Mouse (Mus musculus) forebrain, embryonic 10.5 days (tissue): ENCODE measurements around the gene Fahd1. TPM values are rescaled to one million over a fixed set of nuclear protein-coding genes. Genes with fewer than 3 reads are reported as not detected.
A peak's percentile ranks its signal among the peaks of the same experiment; 100 is the strongest.

Source experiments
- DNase-seq: peaks from one replicate; pipeline ENCODE4 v3.0.0-alpha.2; 2017; ENCODE audit warnings: low spot score; ENCODE audit errors: extremely low spot score
- H3K27ac ChIP-seq: fragments of 300-500 bp; sonication (generic); 2 replicates; pipeline ENCODE4 v1.5.1; 2016; ENCODE audit warnings: mild to moderate bottlenecking
- H3K27me3 ChIP-seq: fragments of 300-500 bp; sonication (generic); 2 replicates; pipeline ENCODE4 v1.6.1; 2016; ENCODE audit warnings: mild to moderate bottlenecking; ENCODE audit not compliant: poor library complexity, severe bottlenecking
- H3K36me3 ChIP-seq: fragments of 300-500 bp; sonication (generic); replicated peaks from 2 replicates; pipeline ENCODE4 v1.6.1; 2016; ENCODE audit warnings: mild to moderate bottlenecking, moderate library complexity
- H3K4me1 ChIP-seq: fragments of 300-500 bp; sonication (generic); 2 replicates; pipeline ENCODE4 v1.6.1; 2016
- H3K4me3 ChIP-seq: fragments of 300-500 bp; sonication (generic); 2 replicates; pipeline ENCODE4 v1.5.1; 2016; ENCODE audit warnings: mild to moderate bottlenecking, moderate library complexity
- H3K9me3 ChIP-seq: fragments of 300-500 bp; sonication (generic); 2 replicates; pipeline ENCODE4 v1.6.1; 2016; ENCODE audit warnings: mild to moderate bottlenecking, moderate library complexity
- WGBS: fragments of 180-500 bp; shearing (Covaris S2); methylation state at CpG from one replicate; pipeline ENCODE4 v1.1.7; 2016; 5-methylcytosine and 5-hydroxymethylcytosine counted together
- polyA plus RNA-seq: library from polyadenylated mRNA; unstranded; fragments of >200 nt; fragmentation: Nextera tagmentation; extraction: Ambion mirVana; gene quantifications from 2 replicates; pipeline ENCODE4 v1.2.1, GENCODE M21; 2016

Fahd1 gene
- polyA plus RNA-seq = 16.6 and 19.0 TPM in 2 replicates

- Histone ChIP-seq H3K27me3 (peaks cover 15% of the 10 kb centered on the region), H3K9me3 (no peaks in the 10 kb centered on the region), H3K4me3 (peak within 1 kb of the TSS; percentile 81), H3K36me3 (peaks cover 7% of the 10 kb centered on the region; the same call in 1 of the 2 replicates), H3K27ac (peak within 1 kb of the TSS; percentile 94), H3K4me1 (peaks cover 28% of the 10 kb centered on the region)
- DNase-seq = peak; percentile 99
- WGBS = under 1% methylated on average over 58 of the region's 58 CpGs
Observed at GRCm38 (mm10) chr17:24850065-24850772, at the start of gene Fahd1. Gene Fahd1 (minus strand): TSS chr17:24850364.

- Histone ChIP-seq H3K36me3 (peaks cover 77% of the 10 kb centered on the region), H3K4me3 (no peak overlapping the region), H3K4me1 (peaks cover 36% of the 10 kb centered on the region), H3K27me3 (no peaks in the 10 kb centered on the region), H3K27ac (no peak overlapping the region), H3K9me3 (no peaks in the 10 kb centered on the region)
- 86% methylated on average over 5 of the region's 5 CpGs for WGBS
- DNase-seq = no peak
Observed at GRCm38 (mm10) chr17:24899153-24899552, 49.0 kb upstream of the Fahd1 start.

DNA sequence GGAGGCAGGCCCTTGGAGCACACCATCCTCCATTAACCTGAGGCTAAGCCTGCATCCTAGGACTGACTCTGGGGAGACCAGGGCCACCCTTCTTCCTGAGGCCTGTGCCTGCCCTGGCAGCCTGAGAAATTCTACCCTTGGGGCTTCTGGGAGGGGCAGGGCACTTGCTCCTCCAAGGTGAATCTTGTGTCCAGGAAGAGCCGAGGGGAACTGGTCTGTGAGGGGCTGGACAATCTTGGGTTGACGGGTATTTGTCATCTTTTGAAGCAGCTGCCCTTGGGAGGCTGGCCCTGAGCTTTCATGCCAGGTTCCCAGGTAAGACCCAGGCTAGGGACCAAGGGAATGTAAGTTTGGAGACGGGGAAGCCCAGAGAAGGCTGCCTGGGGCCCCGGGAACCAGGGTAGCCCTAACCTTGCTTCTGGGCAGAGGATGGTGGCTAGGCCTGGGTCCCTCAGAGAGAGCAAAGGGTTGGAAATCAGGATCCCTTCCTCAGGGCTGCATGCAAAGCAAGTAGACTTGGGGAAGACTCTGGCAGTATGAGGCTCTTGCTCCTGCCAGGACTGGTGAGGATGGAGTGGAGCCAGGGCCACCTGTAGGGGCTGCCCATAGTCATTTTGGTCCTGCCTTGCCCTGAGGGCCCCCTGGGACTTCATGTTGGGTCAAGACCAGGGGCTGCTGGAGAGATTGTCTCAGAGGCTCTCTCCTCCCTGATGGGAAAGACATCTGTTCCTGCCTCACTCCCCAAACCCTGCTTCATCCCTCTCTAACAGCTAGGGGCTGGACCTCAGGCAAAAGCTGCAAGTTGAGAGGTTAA lies 48.1 kb upstream of the Fahd1 start:
- peaks cover 45% of the 10 kb centered on the region for H3K4me1 ChIP-seq
- H3K27ac ChIP-seq = no peak overlapping the region
- peaks cover 74% of the 10 kb centered on the region for H3K36me3 ChIP-seq

DNA sequence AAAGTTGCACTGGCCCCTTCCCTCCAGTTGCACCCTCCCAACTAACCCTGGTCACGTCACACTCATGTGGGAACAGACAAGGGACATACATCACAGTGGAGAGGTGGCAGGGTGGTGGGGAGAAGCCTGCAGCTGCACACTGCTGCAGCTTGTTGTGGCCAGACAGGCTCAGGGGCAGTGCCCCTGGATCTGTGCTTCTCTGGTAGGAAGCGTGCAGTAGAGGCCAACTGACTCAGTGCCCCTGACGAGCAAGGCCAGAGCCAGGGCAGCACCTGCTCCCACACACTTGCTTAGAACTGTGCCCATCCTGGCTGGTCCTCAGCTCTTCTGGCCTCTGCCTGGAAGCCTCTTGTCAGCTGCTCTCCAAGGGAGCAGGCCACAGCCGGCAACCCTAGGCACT lies 47.4 kb upstream of the Fahd1 start:
- 84% methylated on average over 4 of the region's 4 CpGs for WGBS
- no peak for DNase-seq
- peaks cover 74% of the 10 kb centered on the region for H3K36me3 ChIP-seq
- no peaks in the 10 kb centered on the region for H3K9me3 ChIP-seq
- peaks cover 49% of the 10 kb centered on the region for H3K4me1 ChIP-seq
- 0 out of 2 replicates have a peak overlapping the region, but pooled peaks have one; percentile 11 for H3K27ac ChIP-seq
- no peaks in the 10 kb centered on the region for H3K27me3 ChIP-seq
- peak overlapping the region; percentile 83; the same call in 1 of the 2 replicates for H3K4me3 ChIP-seq

More for the DNA sequence above, 48.1 kb upstream of the Fahd1 start:
- peak overlapping the region; percentile 83; the same call in 1 of the 2 replicates for H3K4me3 ChIP-seq
- H3K9me3 ChIP-seq = no peaks in the 10 kb centered on the region
- no peak for DNase-seq
- 89% methylated on average over 4 of the region's 4 CpGs for WGBS
- no peaks in the 10 kb centered on the region for H3K27me3 ChIP-seq

DNA sequence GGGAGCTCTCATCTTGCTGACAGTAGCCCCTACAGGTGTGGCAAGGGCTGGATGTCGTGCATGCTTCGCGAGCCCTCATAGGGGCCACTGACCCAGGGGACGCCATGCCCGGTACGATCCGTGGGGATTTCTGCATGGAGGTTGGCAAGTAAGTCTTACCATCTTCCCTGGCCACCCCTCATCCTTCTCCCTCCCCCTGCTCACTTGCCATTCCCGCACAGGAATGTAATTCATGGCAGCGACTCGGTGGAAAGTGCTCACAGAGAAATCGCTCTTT lies 46.8 kb upstream of the Fahd1 start:
- H3K27me3 ChIP-seq = no peaks in the 10 kb centered on the region
- peak overlapping the region; percentile 83 for H3K4me3 ChIP-seq
- no peaks in the 10 kb centered on the region for H3K9me3 ChIP-seq
- peaks cover 49% of the 10 kb centered on the region for H3K4me1 ChIP-seq
- WGBS = 40% methylated on average over 11 of the region's 11 CpGs
- DNase-seq = no peak
- H3K27ac ChIP-seq = peak overlapping the region; percentile 91
- peaks cover 74% of the 10 kb centered on the region for H3K36me3 ChIP-seq

- H3K4me3 ChIP-seq = peak within 1 kb of the TSS; percentile 83
- no peaks in the 10 kb centered on the region for H3K27me3 ChIP-seq
- peaks cover 49% of the 10 kb centered on the region for H3K4me1 ChIP-seq
- peak within 1 kb of the TSS; percentile 91 for H3K27ac ChIP-seq
- peak; percentile 77 for DNase-seq
- peaks cover 74% of the 10 kb centered on the region for H3K36me3 ChIP-seq
- H3K9me3 ChIP-seq = no peaks in the 10 kb centered on the region
- 1% methylated on average over 50 of the region's 50 CpGs for WGBS
Observed at GRCm38 (mm10) chr17:24896241-24896992, 46.3 kb upstream of the Fahd1 start, which contains the start of gene Nme3. Gene Nme3 (plus strand): TSS chr17:24896500.

- no peak for DNase-seq
- H3K27ac ChIP-seq = peak overlapping the region; percentile 91
- H3K4me3 ChIP-seq = peak overlapping the region; percentile 83
- H3K27me3 ChIP-seq = no peaks in the 10 kb centered on the region
- peaks cover 49% of the 10 kb centered on the region for H3K4me1 ChIP-seq
- H3K36me3 ChIP-seq = peaks cover 74% of the 10 kb centered on the region
- H3K9me3 ChIP-seq = no peaks in the 10 kb centered on the region
- WGBS = 14% methylated on average over 23 of the region's 23 CpGs
Observed at GRCm38 (mm10) chr17:24895571-24896240, 45.5 kb upstream of the Fahd1 start.

GRCm38 (mm10) chr17:24894995-24895547 lies 44.9 kb upstream of the Fahd1 start, which contains the start of the genes Eme2 and Mrps34:
Gene Eme2 (minus strand): TSS chr17:24895087.
Gene Mrps34 (plus strand): TSS chr17:24895116.
- Histone ChIP-seq H3K4me3 (peak within 1 kb of the TSS; percentile 83), H3K4me1 (peaks cover 49% of the 10 kb centered on the region), H3K27me3 (no peaks in the 10 kb centered on the region), H3K9me3 (no peaks in the 10 kb centered on the region), H3K36me3 (peaks cover 74% of the 10 kb centered on the region), H3K27ac (peak within 1 kb of the TSS; percentile 91)
- WGBS = under 1% methylated on average over 62 of the region's 62 CpGs
- peak; percentile 90 for DNase-seq

- H3K9me3 ChIP-seq = no peaks in the 10 kb centered on the region
- peak overlapping the region; percentile 83 for H3K4me3 ChIP-seq
- peak overlapping the region; percentile 91 for H3K27ac ChIP-seq
- H3K4me1 ChIP-seq = peaks cover 49% of the 10 kb centered on the region
- peaks cover 74% of the 10 kb centered on the region for H3K36me3 ChIP-seq
- DNase-seq = no peak
- H3K27me3 ChIP-seq = no peaks in the 10 kb centered on the region
- 12% methylated on average over 31 of the region's 31 CpGs for WGBS
Observed at GRCm38 (mm10) chr17:24894061-24894994, 44.2 kb upstream of the Fahd1 start.

DNA sequence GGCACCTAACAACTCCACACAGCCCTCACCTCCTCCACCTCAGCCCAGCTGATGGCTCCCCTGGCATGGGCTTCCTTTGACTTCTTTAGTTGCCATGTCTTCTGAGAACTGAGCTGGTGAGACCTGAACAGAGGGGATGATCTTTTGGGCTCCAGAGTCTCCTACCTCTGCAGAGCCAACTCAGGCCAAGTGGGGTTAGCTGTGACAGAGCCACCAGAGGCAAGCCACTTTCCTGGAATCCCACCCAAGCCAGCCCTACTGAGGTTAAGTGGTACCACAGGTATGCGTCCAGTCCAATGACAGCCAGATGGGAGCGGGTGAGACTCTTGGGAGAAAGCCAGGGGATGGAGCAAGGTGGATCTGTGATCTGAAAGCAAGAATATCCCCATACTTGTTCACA lies 43.1 kb upstream of the Fahd1 start:
- Histone ChIP-seq H3K9me3 (no peaks in the 10 kb centered on the region), H3K4me3 (peak overlapping the region; percentile 83; the same call in 1 of the 2 replicates), H3K4me1 (peaks cover 49% of the 10 kb centered on the region), H3K36me3 (peaks cover 73% of the 10 kb centered on the region), H3K27ac (no peak overlapping the region), H3K27me3 (no peaks in the 10 kb centered on the region)
- 94% methylated on average over 2 of the region's 2 CpGs for WGBS
- DNase-seq = no peak

DNA sequence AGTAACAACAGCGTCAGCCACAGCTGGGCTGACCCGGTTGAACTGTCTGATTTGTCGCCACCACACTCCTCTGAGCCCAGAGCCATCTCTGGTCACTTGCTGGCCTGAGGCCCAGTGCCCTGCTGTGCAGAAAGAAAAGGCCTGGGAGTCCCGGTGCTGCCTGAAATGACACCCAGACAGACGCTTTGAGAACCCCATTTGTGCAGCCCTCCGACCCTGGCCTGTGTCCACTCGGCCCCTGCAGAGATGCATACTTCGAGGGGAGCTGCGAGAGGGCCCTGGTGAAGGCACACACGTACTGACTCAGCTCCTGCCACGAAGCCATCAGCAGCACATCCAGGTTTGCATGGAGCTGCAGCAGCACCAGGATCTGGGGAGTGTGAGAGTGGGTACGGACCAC lies 42.6 kb upstream of the Fahd1 start:
- no peak overlapping the region for H3K27ac ChIP-seq
- WGBS = 94% methylated on average over 12 of the region's 12 CpGs
- no peaks in the 10 kb centered on the region for H3K27me3 ChIP-seq
- peak overlapping the region; percentile 9; the same call in 1 of the 2 replicates for H3K4me3 ChIP-seq
- DNase-seq = no peak
- H3K4me1 ChIP-seq = peaks cover 48% of the 10 kb centered on the region
- peaks cover 69% of the 10 kb centered on the region for H3K36me3 ChIP-seq
- no peaks in the 10 kb centered on the region for H3K9me3 ChIP-seq
